ENCODE assay signal across 28 mouse cellular contexts in the genomic region with DNA sequence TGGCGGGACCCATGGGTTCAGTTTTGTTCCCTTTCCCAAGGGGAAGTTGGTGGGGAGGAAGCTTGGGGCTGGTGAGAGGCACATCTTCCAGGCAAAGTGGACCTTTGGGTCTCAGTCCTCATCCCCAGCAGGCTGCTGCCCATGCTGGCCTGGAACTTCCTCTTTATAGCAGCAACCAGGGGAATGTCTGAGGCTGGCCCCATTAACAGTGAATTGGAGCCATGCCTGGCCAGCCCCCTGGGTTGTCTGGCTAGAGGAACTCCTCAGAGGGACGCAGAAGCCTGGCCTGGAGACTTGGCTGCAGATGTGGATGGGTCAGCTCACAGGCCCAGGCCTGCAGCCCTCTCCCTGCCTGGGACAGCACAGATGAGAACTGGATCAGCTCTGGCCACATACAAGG. TPM values are rescaled to one million over a fixed set of nuclear protein-coding genes. Genes with fewer than 3 reads are reported as not detected.
DNase-seq lines count a peak whose midpoint lies in the region; ATAC-seq and TF ChIP-seq lines count a peak whose summit lies in the region.
"Had no signal": no experiment of that assay in that cellular context is flagged by ENCODE, and none has a peak within 500 bp of the region (broad histone marks: within the 10 kb centered on the region; RNA-seq: fewer than 3 reads in every experiment).

No protein-coding gene starts in this region.

- H3K9ac ChIP-seq in forebrain, embryonic 14.5 days (ENCODE audit: low read length): no peak overlapping the region
- 0 out of 2 replicates have a peak overlapping the region, but pooled peaks have one; percentile 56 for H3K9ac ChIP-seq in intestine, embryonic 16.5 days (ENCODE audit: low read depth, low read length)
- no peak overlapping the region for H3K9ac ChIP-seq in intestine, embryonic 15.5 days
- H3K9ac ChIP-seq in intestine, postnatal 0 days (ENCODE audit: low read depth, low read length): peak overlapping the region; percentile 17; the same call in 1 of the 2 replicates
- H3K9ac ChIP-seq: forebrain, embryonic 15.5 days; heart, embryonic 15.5 days; limb, embryonic 15.5 days; liver, embryonic 14.5 days; lung, embryonic 14.5 days had no signal

- no peak overlapping the region for H3K4me3 ChIP-seq in forebrain, embryonic 10.5 days
- no peak overlapping the region for H3K4me3 ChIP-seq in forebrain, embryonic 14.5 days (ENCODE audit: low read depth, low read length)
- H3K4me3 ChIP-seq in intestine, embryonic 16.5 days (ENCODE audit: low read length): no peak overlapping the region
- no peak overlapping the region for H3K4me3 ChIP-seq in intestine, embryonic 15.5 days (replicated peaks)
- no peak overlapping the region for H3K4me3 ChIP-seq in bone marrow macrophage, adult 2 months (ENCODE audit: insufficient read depth, low read length)
- no peak overlapping the region for H3K4me3 ChIP-seq in intestine, postnatal 0 days (ENCODE audit: low read depth, low read length)
- no peak overlapping the region for H3K4me3 ChIP-seq in gastrocnemius, adult 2 months
- H3K4me3 ChIP-seq: forebrain, embryonic 15.5 days; heart, embryonic 15.5 days; limb, embryonic 15.5 days had no signal

- 0 out of 2 replicates have a peak, but pooled peaks cover 6% of the 10 kb centered on the region for H3K36me3 ChIP-seq in forebrain, embryonic 10.5 days (replicated peaks)
- no peaks in the 10 kb centered on the region for H3K36me3 ChIP-seq in forebrain, embryonic 14.5 days (ENCODE audit: control insufficient read depth, insufficient read depth, low read length)
- H3K36me3 ChIP-seq in intestine, embryonic 16.5 days (ENCODE audit: control insufficient read depth, insufficient read depth, low read length): no peaks in the 10 kb centered on the region; the same call in 1 of the 2 replicates
- no peaks in the 10 kb centered on the region for H3K36me3 ChIP-seq in intestine, embryonic 15.5 days
- H3K36me3 ChIP-seq in intestine, postnatal 0 days (ENCODE audit: control insufficient read depth, insufficient read depth): peaks cover 4% of the 10 kb centered on the region; the same call in 1 of the 2 replicates
- H3K36me3 ChIP-seq: forebrain, embryonic 15.5 days; heart, embryonic 15.5 days; limb, embryonic 15.5 days had no signal

- ATAC-seq in forebrain, embryonic 14.5 days: no peak
- no peak for ATAC-seq in intestine, embryonic 16.5 days
- ATAC-seq in intestine, embryonic 15.5 days: no peak
- ATAC-seq in intestine, postnatal 0 days: no peak
- ATAC-seq: forebrain, embryonic 15.5 days; midbrain, embryonic 16.5 days had no signal

- no peak overlapping the region for H3K4me2 ChIP-seq in forebrain, embryonic 14.5 days (ENCODE audit: low read length)
- no peak overlapping the region for H3K4me2 ChIP-seq in intestine, embryonic 16.5 days (ENCODE audit: low read depth, low read length)
- H3K4me2 ChIP-seq in intestine, embryonic 15.5 days (replicated peaks): no peak overlapping the region
- H3K4me2 ChIP-seq in intestine, postnatal 0 days (replicated peaks; ENCODE audit: low read depth): no peak overlapping the region
- H3K4me2 ChIP-seq: forebrain, embryonic 15.5 days; heart, embryonic 15.5 days; limb, embryonic 15.5 days; lung, embryonic 14.5 days had no signal

- H3K27me3 ChIP-seq in forebrain, embryonic 10.5 days (ENCODE audit: poor library complexity, severe bottlenecking): peaks cover 83% of the 10 kb centered on the region
- H3K27me3 ChIP-seq in forebrain, embryonic 14.5 days (replicated peaks; ENCODE audit: control insufficient read depth, insufficient read depth, low read length): peaks cover 14% of the 10 kb centered on the region; the same call in 1 of the 2 replicates
- H3K27me3 ChIP-seq in intestine, embryonic 16.5 days (replicated peaks; ENCODE audit: control insufficient read depth, insufficient read depth, low read length): peaks cover 11% of the 10 kb centered on the region
- peaks cover 15% of the 10 kb centered on the region for H3K27me3 ChIP-seq in intestine, embryonic 15.5 days (replicated peaks)
- no peaks in the 10 kb centered on the region for H3K27me3 ChIP-seq in intestine, postnatal 0 days (replicated peaks; ENCODE audit: control insufficient read depth, insufficient read depth, low read length)

- peak overlapping the region; percentile 85 for H3K27ac ChIP-seq in forebrain, embryonic 10.5 days
- no peak overlapping the region for H3K27ac ChIP-seq in forebrain, embryonic 14.5 days (ENCODE audit: low read depth, low read length)
- peak overlapping the region; percentile 92 for H3K27ac ChIP-seq in intestine, embryonic 16.5 days (ENCODE audit: low read length)
- H3K27ac ChIP-seq in intestine, embryonic 15.5 days: no peak overlapping the region
- peak overlapping the region; percentile 24; the same call in 1 of the 2 replicates for H3K27ac ChIP-seq in bone marrow macrophage, adult 2 months (ENCODE audit: insufficient read depth, low read depth, low read length)
- H3K27ac ChIP-seq in intestine, postnatal 0 days (ENCODE audit: low read depth, low read length): no peak overlapping the region
- H3K27ac ChIP-seq in gastrocnemius, adult 2 months: no peak overlapping the region
- H3K27ac ChIP-seq: forebrain, embryonic 15.5 days; heart, embryonic 15.5 days; limb, embryonic 15.5 days; liver, embryonic 14.5 days had no signal

- intact Hi-C loops in gastrocnemius, adult 2 months (cut with DNase I): no loop called here

- H3K9me3 ChIP-seq in forebrain, embryonic 10.5 days: no peaks in the 10 kb centered on the region
- H3K9me3 ChIP-seq in forebrain, embryonic 14.5 days (replicated peaks; ENCODE audit: control insufficient read depth, low read length): no peaks in the 10 kb centered on the region
- no peaks in the 10 kb centered on the region for H3K9me3 ChIP-seq in intestine, embryonic 16.5 days (ENCODE audit: control insufficient read depth, low read length)
- H3K9me3 ChIP-seq in intestine, embryonic 15.5 days: no peaks in the 10 kb centered on the region
- no peaks in the 10 kb centered on the region for H3K9me3 ChIP-seq in intestine, postnatal 0 days (ENCODE audit: control insufficient read depth)
- H3K9me3 ChIP-seq: forebrain, embryonic 15.5 days; heart, embryonic 15.5 days; limb, embryonic 15.5 days had no signal

- no peak for TF ChIP-seq POLR2A in bone marrow macrophage, adult 2 months (IDR thresholded peaks at IDR 0.05; ENCODE audit: borderline replicate concordance, low read depth, low read length)

- no peak for DNase-seq in forebrain, embryonic 10.5 days (ENCODE audit: extremely low spot score, low spot score)
- DNase-seq in forebrain, embryonic 14.5 days (ENCODE audit: low spot score): no peak
- no peak for DNase-seq in thymus, postnatal 36 days
- DNase-seq in gastrocnemius, adult 2 months: no peak
- DNase-seq: adrenal gland, postnatal 25 days; cerebellum, adult 9-10 months; gastrocnemius, postnatal 14 days; heart, postnatal 36 days; kidney, postnatal 4 days; layer of hippocampus, adult 9-11 months; left cerebral cortex, postnatal 4 days; lung, embryonic 14.5 days; thymus, adult 18-20 months had no signal

- peaks cover 77% of the 10 kb centered on the region for H3K4me1 ChIP-seq in forebrain, embryonic 10.5 days
- peaks cover 8% of the 10 kb centered on the region for H3K4me1 ChIP-seq in forebrain, embryonic 14.5 days (ENCODE audit: control insufficient read depth, insufficient read depth, low read length)
- H3K4me1 ChIP-seq in intestine, embryonic 16.5 days (ENCODE audit: control insufficient read depth, insufficient read depth, low read length): peaks cover 38% of the 10 kb centered on the region
- H3K4me1 ChIP-seq in intestine, embryonic 15.5 days (replicated peaks): peaks cover 27% of the 10 kb centered on the region
- H3K4me1 ChIP-seq in bone marrow macrophage, adult 2 months (ENCODE audit: control insufficient read depth, insufficient read depth, low read length): peaks cover 14% of the 10 kb centered on the region
- H3K4me1 ChIP-seq in intestine, postnatal 0 days (replicated peaks; ENCODE audit: control insufficient read depth, insufficient read depth, low read length): 0 out of 2 replicates have a peak, but pooled peaks cover 11% of the 10 kb centered on the region

- WGBS in forebrain, embryonic 10.5 days: 76% methylated on average over 2 of the region's 2 CpGs
- 71% methylated on average over 2 of the region's 2 CpGs for WGBS in forebrain, embryonic 14.5 days
- 67% methylated on average over 2 of the region's 2 CpGs for WGBS in intestine, embryonic 16.5 days
- 70% methylated on average over 2 of the region's 2 CpGs for WGBS in intestine, embryonic 15.5 days
- WGBS in intestine, postnatal 0 days: 74% methylated on average over 2 of the region's 2 CpGs

- TF ChIP-seq CTCF in bone marrow macrophage, adult 2 months (IDR thresholded peaks at IDR 0.05; ENCODE audit: low read depth, low read length): no peak
- no peak for TF ChIP-seq CTCF in intestine, postnatal 0 days (IDR thresholded peaks at IDR 0.05; ENCODE audit: low read depth)
- no peak for TF ChIP-seq CTCF in gastrocnemius, adult 2 months (IDR thresholded peaks at IDR 0.05)

RNA-seq across cellular contexts. Expression of a gene that starts 4.3 kb away (rescaled TPM):
- polyA plus RNA-seq in forebrain, embryonic 10.5 days (2016; fragmentation: Nextera tagmentation; extraction: Ambion mirVana): not detected in 2 replicates
- polyA plus RNA-seq in forebrain, embryonic 14.5 days (2014; fragmentation: Nextera tagmentation; extraction: Ambion mirVana): not detected in 2 replicates
- polyA plus RNA-seq in intestine, embryonic 16.5 days (2015; fragmentation: Nextera tagmentation; extraction: Ambion mirVana): 0.07 TPM in 1 of 2 replicates, not detected in the other
- polyA plus RNA-seq in intestine, embryonic 15.5 days (2015; fragmentation: Nextera tagmentation; extraction: Ambion mirVana): not detected in 2 replicates
- polyA plus RNA-seq in bone marrow macrophage, adult 2 months (2012; ENCODE audit: insufficient read depth, insufficient read length, missing spikeins): not detected in 2 replicates
- not detected in 2 replicates for polyA plus RNA-seq in intestine, postnatal 0 days (2015; fragmentation: Nextera tagmentation; extraction: Ambion mirVana)
- not detected for total RNA-seq in gastrocnemius, adult 2 months (2021)
- total RNA-seq: adrenal gland, postnatal 25 days; gastrocnemius, postnatal 14 days; heart, adult 8-10 months; heart, postnatal 36 days; left cerebral cortex, adult 18-20 months; left cerebral cortex, postnatal 4 days; neutrophil, adult 5-6 weeks had no signal
- polyA plus RNA-seq: embryonic facial prominence, embryonic 11.5 days; forebrain, embryonic 15.5 days; heart, embryonic 15.5 days; kidney, embryonic 14.5 days; limb, embryonic 15.5 days; liver, embryonic 14.5 days; lung, embryonic 14.5 days; midbrain, embryonic 16.5 days; stomach, embryonic 16.5 days had no signal

RNA-seq across cellular contexts. Expression of a gene that starts 8.5 kb away (rescaled TPM):
- polyA plus RNA-seq in forebrain, embryonic 10.5 days (2016; fragmentation: Nextera tagmentation; extraction: Ambion mirVana): 4.4 and 6.4 TPM in 2 replicates
- 3.3 and 3.4 TPM in 2 replicates for polyA plus RNA-seq in forebrain, embryonic 14.5 days (2014; fragmentation: Nextera tagmentation; extraction: Ambion mirVana)
- polyA plus RNA-seq in intestine, embryonic 16.5 days (2015; fragmentation: Nextera tagmentation; extraction: Ambion mirVana): 12.2 and 13.7 TPM in 2 replicates
- 7.1 and 9.7 TPM in 2 replicates for polyA plus RNA-seq in intestine, embryonic 15.5 days (2015; fragmentation: Nextera tagmentation; extraction: Ambion mirVana)
- polyA plus RNA-seq in bone marrow macrophage, adult 2 months (2012; ENCODE audit: insufficient read depth, insufficient read length, missing spikeins): 2.8 and 4.5 TPM in 2 replicates
- polyA plus RNA-seq in intestine, postnatal 0 days (2015; fragmentation: Nextera tagmentation; extraction: Ambion mirVana): 15.8 and 16.4 TPM in 2 replicates
- 1 to 10 TPM; 3.8 to 5.2 TPM for total RNA-seq in gastrocnemius, adult 2 months (2021)

RNA-seq across cellular contexts. Expression of a gene that starts 15.8 kb away (rescaled TPM):
- polyA plus RNA-seq in forebrain, embryonic 10.5 days (2016; fragmentation: Nextera tagmentation; extraction: Ambion mirVana): 412 and 424 TPM in 2 replicates
- 106 and 145 TPM in 2 replicates for polyA plus RNA-seq in forebrain, embryonic 14.5 days (2014; fragmentation: Nextera tagmentation; extraction: Ambion mirVana)
- polyA plus RNA-seq in intestine, embryonic 16.5 days (2015; fragmentation: Nextera tagmentation; extraction: Ambion mirVana): 259 and 306 TPM in 2 replicates
- 307 and 336 TPM in 2 replicates for polyA plus RNA-seq in intestine, embryonic 15.5 days (2015; fragmentation: Nextera tagmentation; extraction: Ambion mirVana)
- 97.3 and 103 TPM in 2 replicates for polyA plus RNA-seq in bone marrow macrophage, adult 2 months (2012; ENCODE audit: insufficient read depth, insufficient read length, missing spikeins)
- polyA plus RNA-seq in intestine, postnatal 0 days (2015; fragmentation: Nextera tagmentation; extraction: Ambion mirVana): 84.0 and 86.0 TPM in 2 replicates
- not detected for total RNA-seq in gastrocnemius, adult 2 months (2021)

RNA-seq across cellular contexts. Expression of a gene that starts 38.9 kb away (rescaled TPM):
- polyA plus RNA-seq in forebrain, embryonic 10.5 days (2016; fragmentation: Nextera tagmentation; extraction: Ambion mirVana): 167 and 178 TPM in 2 replicates
- 44.9 and 67.8 TPM in 2 replicates for polyA plus RNA-seq in forebrain, embryonic 14.5 days (2014; fragmentation: Nextera tagmentation; extraction: Ambion mirVana)
- 119 and 147 TPM in 2 replicates for polyA plus RNA-seq in intestine, embryonic 16.5 days (2015; fragmentation: Nextera tagmentation; extraction: Ambion mirVana)
- polyA plus RNA-seq in intestine, embryonic 15.5 days (2015; fragmentation: Nextera tagmentation; extraction: Ambion mirVana): 144 and 146 TPM in 2 replicates
- polyA plus RNA-seq in bone marrow macrophage, adult 2 months (2012; ENCODE audit: insufficient read depth, insufficient read length, missing spikeins): 56.8 and 70.1 TPM in 2 replicates
- 36.3 and 44.8 TPM in 2 replicates for polyA plus RNA-seq in intestine, postnatal 0 days (2015; fragmentation: Nextera tagmentation; extraction: Ambion mirVana)
- 1 to 10 TPM; 2.5 to 2.8 TPM for total RNA-seq in gastrocnemius, adult 2 months (2021)

RNA-seq across cellular contexts. Expression of a gene that starts 39.1 kb away (rescaled TPM):
- 4.0 and 4.8 TPM in 2 replicates for polyA plus RNA-seq in forebrain, embryonic 10.5 days (2016; fragmentation: Nextera tagmentation; extraction: Ambion mirVana)
- polyA plus RNA-seq in forebrain, embryonic 14.5 days (2014; fragmentation: Nextera tagmentation; extraction: Ambion mirVana): 4.4 and 5.7 TPM in 2 replicates
- 9.6 and 10.7 TPM in 2 replicates for polyA plus RNA-seq in intestine, embryonic 16.5 days (2015; fragmentation: Nextera tagmentation; extraction: Ambion mirVana)
- polyA plus RNA-seq in intestine, embryonic 15.5 days (2015; fragmentation: Nextera tagmentation; extraction: Ambion mirVana): 8.3 and 8.9 TPM in 2 replicates
- polyA plus RNA-seq in bone marrow macrophage, adult 2 months (2012; ENCODE audit: insufficient read depth, insufficient read length, missing spikeins): 3.5 and 9.9 TPM in 2 replicates
- 7.0 and 9.2 TPM in 2 replicates for polyA plus RNA-seq in intestine, postnatal 0 days (2015; fragmentation: Nextera tagmentation; extraction: Ambion mirVana)
- 1 to 10 TPM; 3.1 to 3.3 TPM for total RNA-seq in gastrocnemius, adult 2 months (2021)

Comparison
In these comparisons a context has a peak if more than half of its experiments do, and no peak if none do; other contexts are left out.
1. H3K27ac ChIP-seq: peak in forebrain, embryonic 10.5 days (single experiment), intestine, embryonic 16.5 days (single experiment) and bone marrow macrophage, adult 2 months (single experiment); none in forebrain, embryonic 14.5 days (single experiment), intestine, embryonic 15.5 days (single experiment), intestine, postnatal 0 days (single experiment) and gastrocnemius, adult 2 months (single experiment).
2. H3K9ac ChIP-seq: peak in intestine, embryonic 16.5 days (single experiment) and intestine, postnatal 0 days (single experiment); none in forebrain, embryonic 14.5 days (single experiment) and intestine, embryonic 15.5 days (single experiment).